Mouse (Mus musculus): Measurements from ENCODE around the gene Arhgdia.
"Not testable (repeated sequence)": the region's sequence is repeated elsewhere in the genome, so short reads cannot be mapped to it uniquely, and the experiment has no call there.

Arhgdia gene

DNA sequence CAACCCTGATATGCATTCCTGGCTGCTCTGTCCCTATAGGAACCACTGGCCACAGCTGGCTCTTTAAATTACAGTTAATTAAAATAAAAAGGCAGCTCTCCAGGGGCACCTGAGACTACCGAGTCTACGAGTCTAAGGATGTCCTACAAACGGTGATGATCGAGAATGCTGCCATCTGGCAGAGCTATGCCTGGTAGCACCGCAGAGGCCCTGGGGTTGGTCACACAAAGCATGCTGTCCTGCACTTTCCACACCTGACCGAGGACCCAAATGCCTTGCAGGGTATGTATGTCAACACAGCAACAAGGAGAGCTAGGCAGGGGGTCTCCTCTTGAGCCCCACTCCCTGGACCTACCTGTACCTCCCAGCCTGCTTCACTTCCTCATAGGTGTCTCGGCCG is 32.6 kb upstream of the Arhgdia start:
- DNase-seq (ENCODE audit: low spot score in 2 of 2): no peak

DNA sequence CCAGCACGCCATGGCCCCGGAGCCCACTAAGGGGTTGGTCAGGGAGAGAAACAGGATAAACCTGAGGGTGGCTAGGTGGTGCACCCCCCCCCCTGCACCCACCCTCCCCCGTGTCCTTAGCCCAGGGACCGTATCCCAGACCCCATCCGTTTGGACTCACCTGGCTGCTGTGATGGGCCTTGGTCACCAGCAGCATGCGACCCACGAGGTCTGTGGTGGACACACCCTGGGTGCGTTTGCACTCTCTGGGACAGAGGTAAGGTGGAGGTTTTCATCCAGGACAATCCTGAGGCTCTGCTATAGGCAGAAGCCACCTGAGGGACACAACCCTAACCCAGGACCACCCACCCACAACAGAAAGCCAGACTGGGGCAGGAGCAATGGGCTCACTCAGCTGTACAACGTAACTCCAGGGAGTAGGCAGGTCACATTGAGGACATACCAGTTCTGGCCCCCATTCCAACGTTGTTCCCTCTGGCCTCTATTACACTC is 32.1 kb upstream of the Arhgdia start:
- no peak for DNase-seq (ENCODE audit: low spot score in 2 of 2)

DNA sequence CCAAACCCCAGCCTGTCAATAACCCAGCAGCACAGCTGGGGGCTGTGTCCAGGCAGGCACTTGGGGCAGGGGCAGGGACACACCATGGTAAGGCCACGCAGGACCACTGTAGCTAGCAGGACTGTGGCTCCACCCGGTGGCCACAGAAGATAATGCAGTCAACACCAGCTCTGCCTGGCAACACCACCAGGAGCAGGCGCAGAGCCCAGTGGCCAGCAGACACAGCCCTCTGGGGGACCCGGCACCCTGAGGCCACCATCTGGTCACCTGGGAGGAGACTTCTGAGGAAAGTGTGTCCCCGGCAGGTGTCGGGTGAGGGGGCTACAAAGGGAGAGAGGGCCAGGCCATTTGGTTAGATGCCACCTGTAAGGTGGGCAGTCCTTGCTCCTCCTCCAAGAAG is 31.3 kb upstream of the Arhgdia start:
- DNase-seq (ENCODE audit: low spot score in 2 of 2): peak; percentile 79 to 91

DNA sequence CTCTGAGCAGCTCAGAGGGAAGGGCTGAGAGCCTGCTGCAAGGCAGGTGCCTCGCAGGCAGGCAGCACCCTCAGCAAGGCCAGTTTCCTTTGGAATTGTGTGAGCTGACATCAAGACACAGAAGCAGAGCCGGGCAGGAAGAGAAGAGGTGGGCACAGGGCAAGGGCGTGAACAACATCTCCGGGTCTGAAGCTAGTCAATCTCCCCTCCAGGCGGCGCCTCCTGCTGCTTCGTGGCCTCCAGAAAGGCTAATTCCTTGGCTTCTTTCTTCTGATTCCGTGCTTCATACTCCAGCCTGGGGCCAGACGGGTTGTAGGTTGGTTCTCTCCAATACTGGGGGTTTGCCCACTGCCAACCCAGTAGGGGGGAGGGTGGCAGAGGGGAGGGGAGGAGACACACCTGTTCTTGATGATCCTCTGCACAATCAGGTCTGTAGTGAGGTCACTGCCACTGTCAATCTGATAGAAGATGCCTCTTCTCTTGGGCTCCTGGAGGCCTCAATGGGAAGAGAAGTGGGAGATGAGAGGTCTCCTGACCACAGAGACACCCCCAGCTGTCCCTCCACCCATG is 29.1 kb upstream of the Arhgdia start:
- DNase-seq (ENCODE audit: low spot score in 2 of 2): no peak

DNA sequence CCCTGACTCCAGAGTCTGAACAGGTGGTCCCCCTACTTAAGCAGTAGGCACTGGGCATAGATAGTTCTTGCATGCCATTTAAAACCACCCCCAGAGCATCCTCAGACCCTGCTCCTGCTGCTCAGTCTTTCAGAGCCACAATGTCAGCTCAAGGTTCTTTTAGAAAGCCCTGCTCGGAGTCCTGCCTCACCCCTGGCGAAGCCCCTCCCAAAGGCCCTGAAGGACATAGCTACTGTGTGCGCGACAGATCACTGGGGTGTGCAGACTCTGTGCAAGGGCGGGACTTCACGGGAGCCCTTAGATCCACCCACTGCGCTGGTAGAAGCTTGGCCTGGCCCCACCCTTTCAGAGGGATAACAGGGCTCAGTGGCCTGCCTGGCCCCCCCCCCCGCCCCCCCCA is 27.8 kb upstream of the Arhgdia start:
- DNase-seq (ENCODE audit: low spot score in 2 of 2): no peak

- DNase-seq (ENCODE audit: low spot score in 2 of 2): no peak
Observed at GRCm38 (mm10) chr11:120608241-120609034, 27.0 kb upstream of the Arhgdia start, which contains the start of gene Npb. Gene Npb (plus strand): TSS chr11:120608477.

- DNase-seq (ENCODE audit: low spot score in 2 of 2): no peak
Observed at GRCm38 (mm10) chr11:120606764-120607163, 25.3 kb upstream of the Arhgdia start.

- DNase-seq (ENCODE audit: low spot score in 2 of 2): no peak
Observed at GRCm38 (mm10) chr11:120605667-120606066, 24.2 kb upstream of the Arhgdia start.

DNA sequence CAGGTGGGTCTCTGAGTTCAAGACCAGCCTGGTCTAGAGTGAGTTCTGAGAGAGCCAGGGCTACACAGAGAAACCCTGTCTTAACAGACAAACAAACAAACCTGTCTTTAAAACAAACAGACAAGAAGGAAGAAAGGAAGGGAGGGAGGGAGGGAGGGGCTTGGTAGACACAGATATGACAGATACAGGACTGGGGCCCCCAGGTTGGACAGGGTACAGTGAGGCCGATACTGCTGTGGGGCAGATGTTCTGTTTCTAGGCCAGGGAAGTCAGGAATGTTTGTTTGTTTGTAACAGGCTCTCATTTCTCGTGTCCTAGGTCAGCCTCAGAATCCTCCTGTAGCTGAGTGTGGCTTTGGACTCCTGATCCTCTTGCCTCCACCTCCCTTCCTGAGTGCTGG is 22.1 kb upstream of the Arhgdia start:
- DNase-seq (ENCODE audit: low spot score in 2 of 2): no peak

GRCm38 (mm10) chr11:120600716-120601115 is 19.3 kb upstream of the Arhgdia start:
- no peak for DNase-seq (ENCODE audit: low spot score in 2 of 2)

DNA sequence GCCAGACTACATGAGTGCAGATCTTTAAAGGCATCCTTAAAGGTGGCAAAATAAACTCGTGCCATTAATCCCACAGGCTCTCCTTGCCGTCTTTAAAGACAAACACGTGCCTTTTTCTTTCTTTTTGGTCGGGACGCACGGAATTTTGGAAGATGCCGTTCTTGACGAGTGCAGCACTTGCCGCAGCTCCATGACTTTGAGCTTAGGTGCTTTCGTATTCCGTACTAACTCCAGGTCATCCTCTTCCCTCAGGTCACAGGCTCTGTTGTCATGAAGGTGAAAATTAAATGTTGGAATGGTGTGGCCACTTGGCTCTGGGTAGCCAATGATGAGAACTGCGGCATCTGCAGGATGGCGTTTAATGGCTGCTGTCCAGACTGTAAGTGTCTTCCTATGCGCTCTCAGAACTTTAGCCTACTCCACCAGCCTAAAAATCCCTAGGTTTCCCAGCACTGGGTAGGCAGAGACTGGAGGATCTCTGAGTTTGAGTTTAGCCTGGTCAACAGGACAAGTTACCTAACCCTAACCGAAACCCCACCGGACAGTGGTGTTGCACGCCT is 17.6 kb upstream of the Arhgdia start:
- DNase-seq (ENCODE audit: low spot score in 2 of 2): no peak

DNA sequence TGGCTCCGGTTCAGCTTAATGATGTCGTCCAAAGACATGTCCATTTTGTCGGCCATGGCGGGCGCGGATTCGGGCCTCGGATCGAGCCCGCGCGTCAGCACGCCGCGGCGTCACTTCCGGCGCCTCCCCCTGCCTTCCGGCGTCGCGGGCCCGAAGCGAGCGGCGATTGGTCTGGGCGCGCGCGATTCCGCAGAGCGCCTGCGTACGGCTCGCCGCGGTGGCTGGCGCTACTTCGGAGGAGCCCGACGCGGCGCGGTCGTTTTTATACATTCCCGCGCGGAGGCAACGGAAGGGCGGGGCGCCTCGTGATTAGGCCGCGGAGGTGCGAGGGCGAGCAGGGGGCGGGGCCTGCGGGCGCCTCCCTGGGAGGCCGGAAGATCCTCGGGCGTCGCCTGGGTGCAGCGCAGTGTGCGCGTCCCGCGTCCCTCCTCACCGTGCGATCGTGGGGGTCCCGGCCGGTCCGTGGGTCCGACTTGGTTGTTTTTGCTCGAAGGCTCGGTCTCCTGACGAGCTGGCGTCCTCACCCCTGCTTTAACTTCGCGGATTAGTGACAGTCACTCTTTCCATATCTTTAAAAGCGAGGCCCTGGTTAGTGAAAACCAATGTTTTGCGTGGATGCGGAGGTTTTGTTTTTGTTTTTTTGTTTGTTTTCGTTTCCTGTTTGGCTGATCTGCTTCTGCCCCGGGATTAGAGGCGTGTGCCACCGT is 17.0 kb upstream of the Arhgdia start, which contains the start of the genes Alyref and Anapc11:
Alyref (minus strand) TSS at position 83 of the 707 bp plus-strand sequence.
Anapc11 (plus strand) TSS at position 139 of the 707 bp plus-strand sequence.
- DNase-seq (ENCODE audit: low spot score in 2 of 2): peak; percentile 94 to 97

DNA sequence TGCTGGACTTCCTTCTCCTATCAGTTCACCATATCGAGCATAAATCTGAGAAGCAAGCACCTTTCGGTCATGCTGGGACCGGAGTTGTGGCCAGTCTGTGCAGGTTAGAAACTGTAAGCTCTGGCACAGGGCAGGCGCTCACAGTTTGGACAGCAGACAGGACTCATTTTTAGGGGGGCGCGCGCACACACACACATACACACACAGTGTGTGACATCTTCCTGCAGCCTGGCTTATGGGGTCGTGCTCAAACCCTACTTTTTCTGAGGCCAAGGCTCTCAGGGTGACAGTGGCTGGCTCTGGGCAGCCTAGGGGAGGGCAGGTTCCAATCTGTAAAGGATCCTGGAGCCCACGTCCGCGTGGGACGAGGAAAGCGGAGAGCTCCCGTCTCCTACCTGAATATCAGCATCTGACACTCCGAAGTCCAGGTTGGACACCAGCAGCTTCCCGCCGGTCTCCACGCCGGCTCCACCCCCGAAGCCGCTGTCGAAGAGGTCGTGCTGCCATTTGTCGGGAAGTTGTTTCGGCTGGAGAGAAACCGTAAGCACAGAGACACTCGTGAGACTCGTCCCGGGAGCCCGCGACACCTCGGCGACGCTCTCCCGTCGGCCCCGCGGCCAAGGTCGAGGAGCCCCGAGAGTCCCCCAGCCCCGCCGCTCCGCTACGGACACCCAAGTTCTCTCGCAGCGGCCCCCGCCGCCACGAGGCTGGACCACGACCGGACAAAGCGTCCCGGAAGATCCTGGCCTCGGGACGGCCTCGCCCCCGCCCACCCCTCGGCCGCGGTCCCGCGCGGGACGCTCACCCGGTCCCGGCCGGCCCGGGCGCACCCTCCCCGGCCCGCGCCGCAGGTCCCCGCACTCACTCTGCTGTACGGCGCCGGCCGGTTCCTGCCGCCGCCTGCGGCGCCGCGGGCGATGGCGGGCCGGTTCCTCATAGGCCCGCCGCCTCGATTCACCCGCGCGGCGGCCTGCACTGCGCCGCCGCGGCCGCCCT is 16.1 kb upstream of the Arhgdia start:
- DNase-seq (ENCODE audit: low spot score in 2 of 2): peak; percentile 43 to 80

DNA sequence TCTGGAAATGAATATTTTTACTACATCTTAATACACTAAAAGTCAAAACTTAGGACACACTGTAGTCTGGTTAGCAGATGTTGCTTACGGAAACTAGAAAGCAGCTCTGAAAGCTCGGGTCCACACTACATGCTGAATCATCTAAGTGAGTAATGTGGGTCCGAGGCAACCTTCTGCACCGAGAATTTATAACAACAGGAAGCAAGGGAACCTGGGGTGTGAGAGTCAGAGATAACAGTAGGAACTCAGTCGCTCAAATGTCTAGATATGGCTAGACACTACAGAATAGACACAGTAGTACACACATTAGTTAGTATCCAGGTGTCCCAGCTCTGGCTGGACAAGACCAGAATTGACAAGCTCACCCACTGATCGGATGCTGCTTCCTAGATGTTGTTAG is 7.1 kb upstream of the Arhgdia start:
- DNase-seq (ENCODE audit: low spot score in 2 of 2): no peak

GRCm38 (mm10) chr11:120583937-120584336 is 2.5 kb upstream of the Arhgdia start:
- no peak for DNase-seq (ENCODE audit: low spot score in 2 of 2)

DNA sequence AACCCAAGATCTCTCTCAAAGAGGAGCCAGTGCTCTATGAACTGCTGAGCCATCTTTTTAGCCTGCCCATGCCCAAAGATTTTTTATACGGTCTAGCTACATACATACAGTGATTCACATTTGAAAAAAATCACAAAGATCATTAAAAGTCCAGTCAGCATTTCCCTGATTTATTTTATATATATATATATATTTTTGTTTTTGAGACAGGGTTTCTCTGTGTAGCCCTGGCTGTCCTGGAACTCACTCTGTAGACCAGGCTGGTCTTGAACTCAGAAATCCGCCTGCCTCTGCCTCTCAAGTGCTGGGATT is 1.5 kb upstream of the Arhgdia start:
- not testable (repeated sequence) for DNase-seq (ENCODE audit: low spot score in 2 of 2)

GRCm38 (mm10) chr11:120582268-120582981 is 1.0 kb upstream of the Arhgdia start:
- DNase-seq (ENCODE audit: low spot score in 2 of 2): peak; percentile 65 to 75

GRCm38 (mm10) chr11:120580871-120581331 is 523 bp downstream of the Arhgdia start:
- DNase-seq (ENCODE audit: low spot score in 2 of 2): peak; percentile 52 to 81

GRCm38 (mm10) chr11:120580190-120580589 is 1.2 kb downstream of the Arhgdia start:
- DNase-seq (ENCODE audit: low spot score in 2 of 2): peak; percentile 50 to 78
